Mouse (Mus musculus) embryonic facial prominence, embryonic 11.5 days (tissue): Measurements from ENCODE around the gene Vil1. TPM values are rescaled to one million over a fixed set of nuclear protein-coding genes. Genes with fewer than 3 reads are reported as not detected.
"Not testable (repeated sequence)": the region's sequence is repeated elsewhere in the genome, so short reads cannot be mapped to it uniquely, and the experiment has no call there.

Experiments used
- ATAC-seq: fragments of 200-750 bp; cut with Nextera tagmentation; replicated peaks from 2 replicates; pipeline ENCODE4 v1.8.0; 2017; ENCODE audit warnings: low read depth; ENCODE audit not compliant: insufficient number of reproducible peaks, low FRiP score, low TSS enrichment
- DNase-seq: peaks from one replicate; pipeline ENCODE4 v3.0.0-alpha.2; 2015; ENCODE audit warnings: low spot score
- H3K27ac ChIP-seq: fragments of 300-500 bp; sonication (generic); replicated peaks from 2 replicates; pipeline ENCODE4 v1.5.1; 2014; ENCODE audit warnings: mild to moderate bottlenecking, low read depth, low read length, control low read depth
- H3K27me3 ChIP-seq: fragments of 300-500 bp; sonication (generic); 2 replicates; pipeline ENCODE4 v1.6.1; 2014; ENCODE audit warnings: mild to moderate bottlenecking, low read length, moderate library complexity, mixed read lengths; ENCODE audit not compliant: control insufficient read depth, insufficient read depth
- H3K36me3 ChIP-seq: fragments of 300-500 bp; sonication (generic); replicated peaks from 2 replicates; pipeline ENCODE4 v1.6.1; 2014; ENCODE audit warnings: low read depth, mild to moderate bottlenecking, low read length, moderate library complexity, mixed read lengths; ENCODE audit not compliant: control insufficient read depth, insufficient read depth
- H3K4me1 ChIP-seq: fragments of 300-500 bp; sonication (generic); 2 replicates; pipeline ENCODE4 v1.6.1; 2014; ENCODE audit warnings: low read length, mixed read lengths; ENCODE audit not compliant: control insufficient read depth, insufficient read depth
- H3K4me2 ChIP-seq: fragments of 300-500 bp; sonication (generic); 2 replicates; pipeline ENCODE4 v1.6.1; 2014; ENCODE audit warnings: low read depth, mild to moderate bottlenecking, control low read depth, low read length, moderate library complexity
- H3K4me3 ChIP-seq: fragments of 300-500 bp; sonication (generic); 2 replicates; pipeline ENCODE4 v1.5.1; 2014; ENCODE audit warnings: low read depth, low read length, control low read depth
- H3K9ac ChIP-seq: fragments of 300-500 bp; sonication (generic); replicated peaks from 2 replicates; pipeline ENCODE4 v1.6.1; 2014; ENCODE audit warnings: mild to moderate bottlenecking, control low read depth, low read length
- H3K9me3 ChIP-seq: fragments of 300-500 bp; sonication (generic); replicated peaks from 2 replicates; pipeline ENCODE4 v1.6.1; 2016; ENCODE audit warnings: mild to moderate bottlenecking, low read length, inconsistent platforms, mixed read lengths; ENCODE audit not compliant: control insufficient read depth
- WGBS: fragments of 180-500 bp; shearing (Covaris S2); extraction: QIAGEN DNeasy Blood & Tissue Kit; methylation state at CpG from one replicate; pipeline ENCODE4 v1.1.7; 2014; 5-methylcytosine and 5-hydroxymethylcytosine counted together
- polyA plus RNA-seq: library from polyadenylated mRNA; unstranded; fragments of >200 nt; fragmentation: Nextera tagmentation; extraction: Ambion mirVana; gene quantifications from 2 replicates; pipeline ENCODE4 v1.2.1, GENCODE M21; 2014

Gene Vil1
- polyA plus RNA-seq, 1 experiment from 2014 or later: 0.07 TPM

DNA sequence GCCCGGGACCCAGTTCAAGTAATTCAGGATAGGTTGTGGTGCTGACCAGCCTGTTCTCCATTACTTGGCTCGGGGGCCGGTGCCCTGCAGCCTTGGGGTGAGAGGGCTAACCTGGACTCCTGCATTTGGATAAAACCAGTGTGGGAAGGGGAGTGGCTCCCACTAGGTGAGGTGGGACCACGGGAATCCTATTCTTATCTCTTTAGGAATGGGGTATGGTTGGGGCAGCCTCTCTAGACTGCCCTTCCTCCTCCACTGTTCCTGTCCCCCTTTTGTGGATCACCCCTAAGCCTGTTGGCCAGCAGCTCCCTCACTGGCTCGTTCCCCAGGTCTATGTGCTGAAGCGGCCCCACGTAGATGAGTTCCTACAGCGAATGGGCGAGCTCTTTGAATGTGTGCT is 14.9 kb upstream of the Vil1 start:
- Histone ChIP-seq H3K9me3 (no peaks in the 10 kb centered on the region), H3K27me3 (peaks cover 2% of the 10 kb centered on the region; the same call in 1 of the 2 replicates), H3K4me3 (no peak overlapping the region), H3K4me1 (peaks cover 3% of the 10 kb centered on the region; the same call in 1 of the 2 replicates), H3K27ac (no peak overlapping the region), H3K9ac (no peak overlapping the region), H3K36me3 (peaks cover 8% of the 10 kb centered on the region), H3K4me2 (no peak overlapping the region)
- DNase-seq: no peak
- 92% methylated on average over 9 of the region's 9 CpGs for WGBS
- ATAC-seq: no peak

GRCm38 (mm10) chr1:74394858-74395257 is 14.3 kb upstream of the Vil1 start:
- Histone ChIP-seq H3K36me3 (peaks cover 8% of the 10 kb centered on the region), H3K27me3 (no peaks in the 10 kb centered on the region), H3K4me3 (no peak overlapping the region), H3K4me2 (no peak overlapping the region), H3K4me1 (peaks cover 3% of the 10 kb centered on the region; the same call in 1 of the 2 replicates), H3K27ac (no peak overlapping the region), H3K9me3 (no peaks in the 10 kb centered on the region), H3K9ac (no peak overlapping the region)
- ATAC-seq (no peak), DNase-seq (no peak)
- 91% methylated on average over 15 of the region's 15 CpGs for WGBS

GRCm38 (mm10) chr1:74395290-74395689 is 13.9 kb upstream of the Vil1 start:
- Histone ChIP-seq H3K27me3 (no peaks in the 10 kb centered on the region), H3K9ac (no peak overlapping the region), H3K4me2 (no peak overlapping the region), H3K27ac (no peak overlapping the region), H3K9me3 (no peaks in the 10 kb centered on the region), H3K4me3 (no peak overlapping the region), H3K4me1 (no peaks in the 10 kb centered on the region), H3K36me3 (peaks cover 8% of the 10 kb centered on the region)
- WGBS: 83% methylated on average over 13 of the region's 13 CpGs
- no peak for DNase-seq
- no peak for ATAC-seq

DNA sequence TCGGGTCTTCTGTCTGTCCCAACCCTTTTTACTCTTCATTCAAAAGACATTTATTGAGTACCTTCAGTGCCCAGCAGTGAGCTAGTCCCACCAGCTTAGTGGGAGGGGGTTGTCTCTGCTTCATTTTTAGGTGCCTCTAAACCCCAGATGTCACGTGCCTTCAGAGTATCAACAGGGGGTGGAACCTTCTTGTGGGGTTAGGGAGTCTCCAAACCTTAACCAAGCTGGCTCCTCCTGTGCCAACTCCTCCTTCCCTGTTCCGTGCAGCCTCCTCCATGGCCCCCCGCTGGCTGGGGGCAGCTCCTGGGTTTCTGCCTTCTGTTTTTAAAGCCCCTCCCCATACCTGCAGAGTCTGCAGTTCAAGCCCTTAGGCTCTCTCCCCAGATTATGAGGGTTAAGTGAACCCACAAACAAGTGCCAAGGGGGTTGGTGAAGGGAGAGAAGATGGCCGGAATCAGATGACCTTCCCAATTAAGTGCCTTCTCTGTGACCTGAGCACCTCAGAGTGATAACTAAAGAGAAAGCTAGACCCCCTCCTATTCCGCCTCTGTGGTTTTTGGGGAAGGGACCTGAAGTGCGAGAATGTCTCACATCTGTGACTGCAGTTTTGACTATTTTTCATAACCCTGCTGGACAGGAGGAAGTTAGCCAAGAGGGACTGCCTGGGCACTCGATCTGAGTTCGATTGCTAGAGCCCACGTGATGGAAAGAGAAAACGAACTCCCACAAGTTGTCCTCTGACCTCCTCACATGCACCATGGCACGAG is 12.5 kb upstream of the Vil1 start:
- peak; percentile 30 for DNase-seq
- H3K36me3 ChIP-seq, H3K9me3 ChIP-seq, H3K4me1 ChIP-seq, ATAC-seq, H3K27me3 ChIP-seq, H3K27ac ChIP-seq, H3K9ac ChIP-seq: not testable (repeated sequence)
- Histone ChIP-seq H3K4me3 (peak overlapping the region; percentile 22; the same call in 1 of the 2 replicates), H3K4me2 (peak overlapping the region; percentile 64)
- 5% methylated on average over 11 of the region's 12 CpGs for WGBS

- H3K9me3 ChIP-seq: no peaks in the 10 kb centered on the region
- peak overlapping the region; percentile 64 for H3K4me2 ChIP-seq
- peak; percentile 98 for DNase-seq
- H3K27ac ChIP-seq: 0 out of 2 replicates have a peak overlapping the region, but pooled peaks have one; percentile 57
- peaks cover 8% of the 10 kb centered on the region for H3K36me3 ChIP-seq
- ATAC-seq: peak; percentile 89
- no peaks in the 10 kb centered on the region for H3K4me1 ChIP-seq
- peak overlapping the region; percentile 22 for H3K4me3 ChIP-seq
- peak overlapping the region; percentile 58 for H3K9ac ChIP-seq
- under 1% methylated on average over 41 of the region's 41 CpGs for WGBS
- no peaks in the 10 kb centered on the region for H3K27me3 ChIP-seq
These were observed 11.8 kb upstream of the Vil1 start for GRCm38 (mm10) chr1:74397268-74397918.

- Histone ChIP-seq H3K36me3 (peaks cover 8% of the 10 kb centered on the region), H3K27ac (0 out of 2 replicates have a peak overlapping the region, but pooled peaks have one; percentile 57), H3K4me2 (peak overlapping the region; percentile 64), H3K4me3 (peak overlapping the region; percentile 22), H3K4me1 (no peaks in the 10 kb centered on the region), H3K9ac (peak overlapping the region; percentile 58), H3K9me3 (no peaks in the 10 kb centered on the region), H3K27me3 (no peaks in the 10 kb centered on the region)
- 6% methylated on average over 11 of the region's 11 CpGs for WGBS
- peak; percentile 75 for DNase-seq
- peak; percentile 57 for ATAC-seq
These were observed 11.2 kb upstream of the Vil1 start for GRCm38 (mm10) chr1:74397919-74398451.

- no peak overlapping the region for H3K4me3 ChIP-seq
- DNase-seq (no peak), ATAC-seq (no peak)
- H3K9me3 ChIP-seq: no peaks in the 10 kb centered on the region
- no peaks in the 10 kb centered on the region for H3K36me3 ChIP-seq
- H3K4me2 ChIP-seq: no peak overlapping the region
- no peaks in the 10 kb centered on the region for H3K27me3 ChIP-seq
- H3K4me1 ChIP-seq: no peaks in the 10 kb centered on the region
- WGBS: 74% methylated on average over 3 of the region's 3 CpGs
- no peak overlapping the region for H3K27ac ChIP-seq
- no peak overlapping the region for H3K9ac ChIP-seq
These were observed 8.6 kb upstream of the Vil1 start for GRCm38 (mm10) chr1:74400531-74400930.
